Mouse (Mus musculus): Measurements from ENCODE around the gene Zfp580. TPM values are rescaled to one million over a fixed set of nuclear protein-coding genes. Genes with fewer than 3 reads are reported as not detected.
"Not testable (repeated sequence)": the region's sequence is repeated elsewhere in the genome, so short reads cannot be mapped to it uniquely, and the experiment has no call there.

The Zfp580 gene
- total RNA-seq (2014; fragmentation: Nextera tagmentation) (1.3 and 7.3 TPM in 2 replicates), total RNA-seq (2017) (1.2 and 1.3 TPM in 2 replicates)

DNA sequence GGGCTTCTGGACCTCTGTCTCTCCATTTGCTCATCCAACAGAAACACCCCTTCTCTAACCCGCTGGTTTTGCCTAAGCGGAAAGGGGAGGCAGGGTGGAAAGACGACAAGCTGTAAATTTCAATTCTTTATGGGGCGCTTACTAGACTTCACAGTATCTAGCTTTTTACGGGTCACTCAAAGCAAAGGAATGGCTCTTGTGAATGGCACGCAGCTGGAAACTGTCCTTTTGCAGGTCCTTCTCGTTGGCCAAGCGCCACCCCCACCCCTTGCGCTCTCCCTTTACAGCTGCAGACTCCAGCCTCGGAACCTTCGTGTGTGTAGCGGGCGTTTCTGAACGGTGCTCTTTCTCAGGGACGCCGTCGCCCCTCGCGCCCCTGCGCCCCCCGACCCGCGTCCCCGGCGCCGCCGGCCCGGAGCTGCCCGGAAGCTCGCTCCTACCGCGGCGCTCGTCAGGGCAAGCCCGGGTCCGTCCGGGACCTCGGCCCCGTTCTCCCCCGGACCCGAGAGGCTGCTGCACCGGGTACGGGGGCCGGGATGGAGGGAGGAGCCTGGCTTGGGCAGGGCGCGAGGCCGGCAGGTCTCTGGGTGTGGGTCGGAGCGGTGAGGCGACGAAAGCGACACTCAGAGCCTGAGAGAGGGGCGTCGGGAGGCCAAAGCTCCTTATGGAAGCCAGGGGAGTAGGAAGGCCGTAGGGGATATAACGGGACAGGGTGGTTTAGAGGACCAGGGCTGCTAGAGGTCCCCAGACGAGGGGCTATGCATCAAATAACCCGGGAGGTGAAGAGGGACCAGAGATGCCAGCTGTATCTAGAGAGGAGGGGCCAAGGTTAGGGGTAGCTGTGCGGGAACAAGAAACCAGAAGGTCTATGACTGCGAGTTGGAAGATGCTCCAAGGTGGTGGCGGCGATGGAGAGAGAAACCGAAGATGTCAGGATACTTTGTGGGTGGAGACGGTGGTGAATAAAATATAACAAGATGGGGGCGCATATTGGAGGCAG is at the start of gene Zfp580:
Zfp580 (plus strand) TSS at position 346 of the 1,000 bp plus-strand sequence.
- ATAC-seq (replicated peaks; ENCODE audit: poor library complexity, severe bottlenecking), result peak; percentile 50

DNA sequence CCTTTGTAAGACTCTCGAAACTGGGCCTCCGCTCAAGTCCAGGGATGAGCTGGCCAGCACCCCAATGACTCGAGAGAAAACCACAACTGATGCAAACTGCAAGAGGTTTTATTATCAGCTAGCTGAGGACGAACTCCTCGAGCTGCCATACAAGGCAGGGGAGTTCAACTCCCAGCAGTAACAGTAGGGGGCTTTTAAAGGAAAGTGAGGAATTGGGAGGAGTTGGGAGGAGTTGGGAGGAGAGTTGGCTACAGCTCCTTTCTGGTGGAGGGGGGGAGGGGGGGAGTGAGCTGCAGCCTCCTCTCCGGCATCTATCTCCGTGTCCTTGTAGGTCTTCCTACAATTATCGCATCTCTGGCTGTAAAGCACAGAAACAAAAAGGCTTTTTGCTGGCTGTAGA is 48.5 kb upstream of the Zfp580 start:
- ATAC-seq (replicated peaks; ENCODE audit: poor library complexity, severe bottlenecking), result not testable (repeated sequence)

DNA sequence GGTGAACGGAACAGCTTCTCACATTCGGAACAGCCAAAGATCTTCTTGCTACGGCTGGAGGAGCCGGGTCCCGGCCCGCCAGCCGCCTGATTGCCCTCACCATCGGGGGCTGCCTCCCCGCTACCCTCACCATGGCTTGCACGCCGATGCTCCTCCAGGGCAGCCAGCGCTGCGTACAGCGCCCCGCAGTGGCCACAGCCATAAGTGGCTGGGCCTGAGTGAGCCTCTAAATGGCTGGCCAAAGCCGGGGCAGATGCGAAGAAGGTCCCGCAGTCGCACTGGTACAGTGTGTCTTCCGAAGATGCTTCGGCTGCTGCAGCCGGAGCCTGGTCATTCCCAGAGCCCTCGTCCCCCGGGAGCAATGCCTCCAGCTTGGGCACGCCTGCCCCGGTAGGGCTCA is 43.1 kb upstream of the Zfp580 start:
- ATAC-seq (replicated peaks; ENCODE audit: poor library complexity, severe bottlenecking), result peak; percentile 13; the same call in 1 of the 2 replicates

DNA sequence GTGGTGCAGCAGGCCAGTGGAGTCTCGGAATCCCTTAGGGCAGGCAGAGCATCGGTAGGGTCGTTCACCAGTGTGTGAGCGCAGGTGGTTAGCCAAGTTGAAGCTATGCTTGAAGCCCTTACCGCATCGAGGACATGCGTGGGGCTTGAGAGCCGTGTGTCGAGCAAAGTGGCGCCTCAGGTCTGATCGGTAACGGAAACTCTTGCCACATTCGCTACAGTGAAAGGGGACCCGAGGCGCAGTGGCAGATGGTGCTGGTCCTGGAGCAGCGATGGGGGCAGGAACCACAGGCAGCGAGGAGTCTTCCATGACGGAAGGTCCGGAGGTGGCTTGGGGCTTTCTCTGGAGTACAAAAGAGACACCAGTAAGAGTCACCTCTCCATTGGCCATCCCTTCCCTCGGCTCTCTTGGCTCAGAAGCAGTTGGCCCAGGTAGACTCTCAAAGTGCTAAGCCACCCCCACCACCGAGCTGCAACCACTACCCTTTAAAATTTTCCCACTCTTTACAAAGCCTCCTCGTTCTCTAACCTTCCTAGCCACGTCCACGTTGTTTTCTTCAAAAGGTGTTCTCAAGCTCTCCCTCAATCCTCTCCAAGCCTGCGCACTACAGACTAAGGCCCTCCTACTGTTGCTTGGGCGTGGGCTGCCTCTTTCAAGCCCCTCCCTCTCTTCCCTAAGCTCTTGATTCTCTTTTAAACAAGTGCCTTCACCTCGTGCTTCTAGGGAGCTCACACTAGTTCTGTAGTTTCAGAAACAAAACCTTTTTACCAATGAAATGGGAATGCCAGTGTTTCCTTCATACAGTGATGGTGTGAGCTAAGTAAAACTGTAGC is 38.4 kb upstream of the Zfp580 start:
- no peak for ATAC-seq (replicated peaks; ENCODE audit: poor library complexity, severe bottlenecking)

DNA sequence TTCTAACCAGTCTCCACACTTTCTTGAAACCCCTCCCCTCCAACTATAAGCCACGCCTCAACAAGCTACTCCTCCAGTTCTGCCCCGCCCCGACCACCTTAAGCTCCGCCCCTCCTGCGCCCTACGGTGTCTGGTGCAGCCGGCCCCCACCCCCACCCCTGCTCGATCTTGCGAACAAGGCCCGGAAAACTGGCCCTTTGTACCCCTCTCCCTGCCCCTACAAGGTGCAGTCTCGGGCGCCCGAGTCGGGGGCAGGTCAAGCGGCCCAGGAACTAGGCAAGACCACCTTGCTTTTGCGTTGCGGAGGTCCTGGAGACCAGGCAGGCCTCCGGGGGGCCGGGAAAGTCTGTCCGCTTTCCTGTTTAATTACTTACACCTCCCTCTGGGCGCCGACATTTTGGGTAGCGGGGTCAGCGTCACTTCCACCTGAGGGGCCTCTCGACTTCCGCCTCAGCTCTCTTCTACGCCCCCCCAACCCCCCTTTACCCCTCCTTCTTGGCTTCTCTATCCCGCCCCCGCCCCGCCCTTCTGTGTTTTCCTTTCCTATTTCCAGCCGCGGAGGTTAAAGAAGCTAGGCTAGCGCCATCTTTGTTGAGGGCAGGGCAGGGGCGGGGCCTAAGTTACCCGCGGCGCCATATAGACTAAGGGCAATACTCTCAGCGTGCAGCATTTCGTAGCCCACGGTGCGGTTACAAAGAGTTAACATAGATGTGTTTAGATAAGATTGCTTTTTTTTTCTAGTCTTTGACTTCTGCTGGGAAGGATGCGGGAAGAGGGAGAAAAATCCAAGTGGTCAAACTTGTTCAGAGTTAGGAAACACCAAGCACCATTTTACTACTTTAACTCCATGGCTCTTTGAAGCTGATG is 36.9 kb upstream of the Zfp580 start, which contains the start of the genes Zfp524 and Fiz1:
Zfp524 (plus strand) TSS at position 165 of the 867 bp plus-strand sequence.
Fiz1 (minus strand) TSS at position 447 of the 867 bp plus-strand sequence.
- ATAC-seq (replicated peaks; ENCODE audit: poor library complexity, severe bottlenecking), result peak; percentile 61

DNA sequence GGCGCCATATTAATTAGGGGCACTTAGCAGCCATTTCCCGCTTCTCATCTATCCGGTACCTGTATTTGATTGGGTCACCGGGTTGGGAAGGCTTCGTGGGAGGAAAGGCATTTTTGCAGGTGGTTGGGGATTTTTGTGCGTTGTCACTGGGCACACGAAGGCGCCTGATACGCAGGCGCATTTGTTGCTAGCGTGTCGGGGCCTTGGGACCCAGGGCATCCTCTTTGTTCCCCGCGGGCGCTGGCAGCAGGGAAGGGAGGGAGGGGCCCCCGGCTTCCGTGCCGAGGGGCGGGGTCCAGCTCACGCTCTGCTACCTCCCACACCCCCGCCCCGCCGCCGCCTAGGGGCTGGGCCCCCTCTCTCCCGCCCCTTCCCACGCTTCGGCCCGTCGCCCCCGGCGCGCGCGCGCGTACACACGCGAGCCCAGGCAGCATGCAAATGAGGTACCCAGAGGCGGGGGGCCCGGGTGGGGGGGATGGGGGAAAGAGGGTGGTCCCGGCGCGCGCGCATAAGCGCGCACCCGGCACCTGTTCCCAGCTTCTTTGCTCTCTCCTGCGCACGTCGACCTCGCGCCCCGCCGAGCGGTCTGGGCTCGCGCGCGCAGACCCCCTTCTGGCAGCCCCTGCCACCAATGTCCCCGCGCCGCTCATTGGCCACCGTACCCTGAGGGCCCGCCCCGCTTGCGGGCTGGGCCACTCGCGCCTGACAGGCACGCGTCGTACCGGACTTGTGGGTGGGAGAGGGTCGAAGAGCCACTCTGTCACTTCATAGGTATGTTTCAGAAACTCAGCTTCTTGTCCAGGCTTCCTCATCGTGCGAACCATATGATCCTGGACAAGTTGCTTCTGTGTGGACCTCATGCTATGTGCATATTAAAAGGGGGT is 36.0 kb upstream of the Zfp580 start, which contains the start of gene Gm44973:
Gm44973 (plus strand) TSS at position 379 of the 884 bp plus-strand sequence.
- peak; percentile 51 for ATAC-seq (replicated peaks; ENCODE audit: poor library complexity, severe bottlenecking)

DNA sequence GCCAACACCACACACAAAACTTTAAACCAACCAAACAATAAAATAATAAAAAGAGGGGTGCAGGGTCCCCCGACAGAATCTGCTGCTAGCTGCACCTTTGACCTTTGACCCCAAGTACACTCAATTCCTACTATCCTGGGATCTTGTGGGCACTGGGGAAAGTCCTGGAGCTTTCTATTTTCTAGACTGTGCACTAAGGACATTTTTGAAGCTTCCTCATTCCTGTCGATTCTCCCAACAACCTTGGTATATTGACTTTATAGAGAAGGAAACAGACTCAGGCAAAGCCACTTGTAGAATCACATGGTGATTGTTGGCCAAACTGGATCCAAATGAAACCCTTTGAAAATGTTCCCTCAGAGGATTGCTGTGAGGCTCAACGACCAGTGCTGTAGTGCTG is 35.3 kb upstream of the Zfp580 start:
- ATAC-seq (replicated peaks; ENCODE audit: poor library complexity, severe bottlenecking), result no peak

DNA sequence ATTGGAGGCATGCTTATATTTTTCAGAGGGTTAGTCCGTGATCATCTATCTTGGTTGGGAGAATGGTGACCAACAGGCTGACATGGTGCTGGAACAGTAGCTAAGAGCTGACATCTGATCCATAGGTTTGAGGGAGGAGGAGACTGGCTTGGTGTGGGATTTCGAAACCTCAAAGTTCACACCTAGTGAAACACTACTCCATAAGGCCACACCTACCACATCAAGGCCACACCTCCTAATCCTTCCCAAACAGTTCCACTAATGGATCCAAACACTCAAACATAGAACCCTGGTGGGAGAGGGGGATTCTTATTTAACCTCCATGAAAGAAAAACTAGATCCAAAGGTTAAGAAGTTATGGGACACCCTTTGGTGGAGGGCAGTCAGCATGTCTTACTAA is 34.4 kb upstream of the Zfp580 start:
- ATAC-seq (replicated peaks; ENCODE audit: poor library complexity, severe bottlenecking), result no peak

DNA sequence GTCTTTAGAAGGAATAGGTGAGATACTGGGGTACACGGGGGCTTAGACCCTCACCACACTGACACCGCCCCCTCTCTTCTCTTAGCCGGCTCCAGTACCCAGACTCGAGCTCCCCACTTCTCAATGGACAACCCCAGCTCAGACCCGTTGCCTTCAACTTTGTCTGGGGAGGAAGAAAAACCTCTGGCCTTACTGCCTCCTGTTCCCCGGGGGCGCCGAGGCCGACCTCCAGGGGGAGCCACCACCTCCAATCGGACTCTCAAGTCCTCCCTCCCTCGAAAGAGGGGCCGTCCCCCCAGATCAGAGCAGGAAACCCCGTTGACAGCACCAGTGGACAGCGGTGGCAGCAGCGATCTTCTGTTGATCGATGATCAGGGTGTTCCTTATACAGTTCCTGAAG is 34.0 kb upstream of the Zfp580 start:
- no peak for ATAC-seq (replicated peaks; ENCODE audit: poor library complexity, severe bottlenecking)

DNA sequence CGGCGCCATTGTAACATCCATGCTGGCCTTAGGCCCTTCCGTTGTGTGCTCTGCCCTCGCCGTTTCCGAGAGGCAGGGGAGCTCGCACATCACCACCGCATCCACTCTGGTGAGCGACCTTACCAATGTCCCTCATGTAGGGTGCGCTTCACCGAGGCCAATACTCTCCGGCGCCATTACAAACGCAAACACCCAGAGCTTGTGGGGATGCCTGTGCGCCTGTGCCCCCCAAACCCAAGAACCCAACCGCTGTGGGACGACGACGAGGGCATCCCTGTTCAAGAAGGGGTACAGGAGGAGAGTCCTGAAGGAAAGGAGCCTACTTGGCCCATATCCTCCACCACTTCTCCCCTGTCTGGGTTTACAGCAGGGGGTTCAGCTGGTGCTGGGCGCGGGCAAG is 33.4 kb upstream of the Zfp580 start:
- ATAC-seq (replicated peaks; ENCODE audit: poor library complexity, severe bottlenecking), result no peak

DNA sequence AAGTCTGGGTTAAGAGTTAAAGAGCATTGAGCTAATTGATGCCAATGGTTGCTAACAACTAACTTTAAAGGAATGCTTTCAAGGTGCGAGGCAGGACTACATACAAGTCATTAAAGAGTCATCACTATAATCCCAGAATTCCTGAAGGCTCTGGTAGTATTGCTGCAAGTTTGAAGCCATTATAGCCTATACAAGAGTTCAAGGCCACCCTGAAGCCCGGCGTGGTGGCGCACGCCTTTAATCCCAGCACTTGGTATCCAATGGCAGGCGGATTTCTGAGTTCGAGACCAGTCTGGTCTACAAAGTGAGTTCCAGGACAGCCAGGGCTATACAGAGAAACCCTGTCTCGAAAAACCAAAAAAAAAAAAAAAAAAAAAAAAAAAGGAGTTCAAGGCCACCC is 31.8 kb upstream of the Zfp580 start:
- ATAC-seq (replicated peaks; ENCODE audit: poor library complexity, severe bottlenecking), result not testable (repeated sequence)

DNA sequence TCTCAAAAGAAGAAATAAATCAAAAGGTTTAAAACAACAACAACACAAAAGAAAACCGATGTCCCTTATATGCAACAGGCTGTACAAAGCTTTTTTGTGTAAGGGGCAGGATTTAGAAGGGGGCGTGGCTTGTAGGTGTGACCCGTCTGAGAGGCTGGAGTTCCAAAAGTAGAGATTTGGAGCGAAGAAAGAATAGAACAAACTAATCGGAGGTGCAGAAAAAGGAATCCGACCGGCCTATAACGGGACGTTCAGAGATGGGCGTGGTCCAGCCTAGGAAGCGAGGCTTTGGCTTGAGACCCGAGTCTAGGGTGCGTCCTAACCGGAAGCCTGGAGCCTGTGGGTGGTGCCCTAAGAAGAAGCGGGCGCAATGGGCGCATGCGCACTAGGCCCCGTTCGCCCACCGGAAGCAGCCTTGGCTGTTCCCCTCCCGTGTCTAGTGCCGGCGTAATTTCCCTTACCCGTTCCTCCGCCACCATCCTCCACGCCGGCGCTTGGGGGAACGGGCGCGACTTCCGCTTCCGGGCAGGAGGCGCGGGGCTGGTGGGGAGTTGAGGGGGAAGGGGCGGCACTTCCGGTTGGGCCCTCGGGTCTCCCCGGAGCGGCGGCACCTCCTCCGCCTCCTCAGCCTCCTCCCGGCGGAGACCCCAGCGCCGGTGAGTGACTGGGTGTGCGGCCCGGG is 31.2 kb upstream of the Zfp580 start, which contains the start of the genes Zfp865 and Ccdc106:
Zfp865 (plus strand) TSS at position 377 of the 682 bp plus-strand sequence.
Ccdc106 (plus strand) TSS at position 554 of the 682 bp plus-strand sequence.
- peak; percentile 76 for ATAC-seq (replicated peaks; ENCODE audit: poor library complexity, severe bottlenecking)

DNA sequence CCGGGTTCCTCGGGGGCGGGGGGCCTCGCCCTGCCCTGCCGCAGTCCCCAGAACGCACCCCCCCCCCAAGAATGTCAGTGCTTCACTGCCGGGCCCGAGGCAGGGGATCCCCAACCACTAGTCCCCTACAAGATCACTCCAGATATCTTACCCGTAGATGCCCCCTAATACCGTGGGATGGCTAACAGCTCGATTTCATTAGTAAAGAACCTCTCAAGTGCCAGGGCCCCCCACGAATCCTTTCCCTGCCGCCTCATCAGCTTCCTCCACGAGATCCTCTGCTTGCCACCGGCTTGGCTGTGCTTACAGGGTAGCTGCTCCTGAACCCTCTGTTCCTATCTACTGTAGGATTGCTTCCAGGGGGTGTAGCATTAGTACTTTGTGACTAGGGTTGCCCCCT is 30.7 kb upstream of the Zfp580 start:
- ATAC-seq (replicated peaks; ENCODE audit: poor library complexity, severe bottlenecking), result no peak

DNA sequence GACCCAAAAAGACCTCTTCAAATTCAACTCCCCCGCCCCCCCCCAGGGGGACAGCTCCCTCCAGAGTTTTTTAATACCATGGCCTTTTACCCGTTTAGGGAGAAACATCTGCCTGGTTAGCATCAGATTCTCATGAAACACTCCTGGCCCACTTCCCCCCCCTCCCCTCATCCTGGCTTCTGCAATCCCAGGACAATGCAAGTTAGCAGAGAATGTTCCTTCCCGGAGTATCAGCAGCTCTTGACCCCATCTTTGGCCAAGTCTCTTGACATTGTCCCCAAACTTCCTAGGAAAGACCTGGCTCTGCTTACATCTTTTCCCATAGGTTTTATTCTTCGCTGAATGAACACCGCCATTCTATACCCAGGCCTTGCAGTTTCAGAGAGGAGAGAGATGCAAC is 30.1 kb upstream of the Zfp580 start:
- ATAC-seq (replicated peaks; ENCODE audit: poor library complexity, severe bottlenecking), result no peak

DNA sequence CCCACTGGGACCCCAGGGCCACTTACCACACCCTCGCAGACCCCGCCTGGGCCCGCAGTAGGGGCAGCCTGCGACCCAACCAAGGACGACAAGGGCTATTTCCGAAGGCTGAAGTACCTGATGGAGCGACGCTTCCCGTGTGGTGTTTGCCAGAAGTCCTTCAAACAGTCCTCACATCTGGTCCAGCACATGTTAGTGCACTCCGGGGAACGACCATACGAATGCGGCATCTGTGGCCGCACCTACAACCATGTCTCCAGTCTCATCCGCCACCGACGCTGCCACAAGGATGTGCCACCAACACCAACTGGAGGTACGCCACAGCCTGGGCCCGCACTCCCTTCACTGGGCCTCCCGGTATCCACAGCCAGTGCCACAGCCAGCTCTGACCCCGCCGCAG is 21.8 kb upstream of the Zfp580 start:
- no peak for ATAC-seq (replicated peaks; ENCODE audit: poor library complexity, severe bottlenecking)

DNA sequence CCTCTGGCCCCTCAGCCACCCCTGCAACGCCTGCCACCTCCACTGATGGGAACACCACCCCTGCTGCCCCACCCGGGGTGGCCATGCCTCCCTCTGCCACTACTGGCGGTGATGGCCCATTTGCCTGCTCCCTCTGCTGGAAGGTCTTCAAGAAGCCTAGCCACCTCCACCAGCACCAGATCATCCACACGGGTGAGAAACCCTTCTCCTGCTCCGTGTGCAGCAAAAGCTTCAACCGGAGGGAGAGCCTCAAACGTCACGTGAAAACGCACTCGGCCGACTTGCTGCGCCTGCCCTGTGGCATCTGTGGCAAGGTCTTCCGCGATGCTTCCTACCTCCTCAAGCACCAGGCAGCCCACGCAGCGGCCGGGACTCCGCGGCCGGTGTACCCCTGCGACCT is 21.4 kb upstream of the Zfp580 start:
- ATAC-seq (replicated peaks; ENCODE audit: poor library complexity, severe bottlenecking), result no peak

DNA sequence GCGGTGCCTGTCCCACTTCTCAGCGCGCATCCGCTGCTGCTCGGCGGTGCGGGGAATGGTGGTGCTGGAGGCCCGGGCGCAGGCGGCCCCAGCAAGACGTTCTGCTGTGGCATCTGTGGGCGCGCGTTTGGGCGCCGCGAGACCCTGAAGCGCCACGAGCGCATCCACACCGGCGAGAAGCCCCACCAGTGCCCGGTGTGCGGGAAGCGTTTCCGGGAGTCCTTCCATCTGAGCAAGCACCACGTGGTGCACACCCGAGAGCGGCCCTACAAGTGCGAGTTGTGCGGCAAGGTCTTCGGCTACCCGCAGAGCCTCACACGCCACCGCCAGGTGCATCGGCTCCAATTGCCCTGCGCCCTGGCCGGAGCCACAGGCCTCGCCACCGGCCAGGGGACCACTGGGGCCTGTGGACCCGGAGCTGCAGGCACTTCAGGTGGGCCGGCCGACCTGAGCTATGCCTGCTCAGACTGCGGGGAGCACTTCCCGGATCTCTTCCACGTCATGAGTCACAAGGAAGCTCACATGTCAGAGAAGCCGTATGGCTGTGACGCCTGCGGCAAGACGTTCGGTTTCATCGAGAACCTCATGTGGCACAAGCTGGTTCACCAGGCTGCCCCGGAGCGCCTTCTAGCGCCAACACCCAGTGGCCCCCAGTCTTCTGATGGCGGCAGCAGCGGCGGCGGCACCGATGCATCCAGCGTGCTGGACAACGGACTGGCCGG is 20.6 kb upstream of the Zfp580 start:
- ATAC-seq (replicated peaks; ENCODE audit: poor library complexity, severe bottlenecking), result no peak
